Mouse (Mus musculus) MEL (cell line): Measurements from ENCODE around the gene Add2. TPM values are rescaled to one million over a fixed set of nuclear protein-coding genes. Genes with fewer than 3 reads are reported as not detected.

Experiments
- DNase-seq: peaks from one replicate; pipeline ENCODE4 v3.0.0; 2011; ENCODE audit warnings: low read depth, low spot score
- H3K27ac ChIP-seq: 2 replicates; pipeline ENCODE4 v1.5.1; 2012; ENCODE audit warnings: low read depth, mild to moderate bottlenecking, control low read depth, low read length, moderate library complexity; ENCODE audit not compliant: control insufficient read depth
- H3K27me3 ChIP-seq, 2 experiments: fragments of 150-350 bp in 1 of 2; sonication (generic) in 1 of 2; 2 replicates each; pipeline ENCODE4 v1.6.1; 2012; ENCODE audit warnings: low read length in 2 of 2, mild to moderate bottlenecking in 2 of 2, improper control_type of control experiment in 1 of 2, moderate library complexity in 1 of 2; ENCODE audit not compliant: insufficient read depth in 2 of 2, control insufficient read depth in 1 of 2
- H3K36me3 ChIP-seq, 2 experiments: 2 replicates each; pipeline ENCODE4 v1.6.1; 2012 to 2014; ENCODE audit warnings: low read length in 2 of 2, improper control_type of control experiment in 1 of 2, inconsistent platforms in 1 of 2, mild to moderate bottlenecking in 1 of 2; ENCODE audit not compliant: insufficient read depth in 2 of 2, control insufficient read depth in 1 of 2
- H3K4me1 ChIP-seq, 2 experiments: fragments of 150-350 bp in 1 of 2; sonication (generic) in 1 of 2; 2 replicates each; pipeline ENCODE4 v1.6.1; 2012; ENCODE audit warnings: low read length in 2 of 2, improper control_type of control experiment in 1 of 2, mild to moderate bottlenecking in 1 of 2; ENCODE audit not compliant: insufficient read depth in 2 of 2, control insufficient read depth in 1 of 2
- H3K4me3 ChIP-seq, 2 experiments: fragments of 150-350 bp in 1 of 2; sonication (generic) in 1 of 2; 2 replicates each; pipeline ENCODE4 v1.5.1; 2012; ENCODE audit warnings: low read depth in 2 of 2, low read length in 2 of 2, mild to moderate bottlenecking in 2 of 2, moderate library complexity in 2 of 2, control low read depth in 1 of 2, improper control_type of control experiment in 1 of 2; ENCODE audit not compliant: control insufficient read depth in 1 of 2, insufficient read depth in 1 of 2
- H3K79me2 ChIP-seq: 2 replicates; pipeline ENCODE4 v1.6.1; 2012; ENCODE audit warnings: mild to moderate bottlenecking, low read length, moderate library complexity; ENCODE audit not compliant: control insufficient read depth, poor library complexity, insufficient read depth
- H3K9ac ChIP-seq: 2 replicates; pipeline ENCODE4 v1.6.1; 2012; ENCODE audit warnings: low read depth, mild to moderate bottlenecking, control low read depth, low read length, moderate library complexity; ENCODE audit not compliant: control insufficient read depth, poor library complexity, severe bottlenecking
- H3K9me3 ChIP-seq: fragments of 150-350 bp; sonication (generic); replicated peaks from 2 replicates; pipeline ENCODE4 v1.6.1; 2012; ENCODE audit warnings: mild to moderate bottlenecking, low read length, improper control_type of control experiment, moderate library complexity; ENCODE audit not compliant: insufficient read depth
- BHLHE40 ChIP-seq: IDR thresholded peaks from 2 replicates; pipeline ENCODE4 v1.6.1; 2012; ENCODE audit warnings: low read depth, mild to moderate bottlenecking, inconsistent platforms, low read length, improper control_type of control experiment, borderline replicate concordance
- CHD2 ChIP-seq: IDR thresholded peaks from 2 replicates; pipeline ENCODE4 v1.6.1; 2011; ENCODE audit warnings: low read length, improper control_type of control experiment
- CTCF ChIP-seq, 3 experiments: IDR thresholded peaks in 2 of 3; conservative IDR thresholded peaks in 1 of 3; 2 replicates each; pipeline ENCODE4 v1.5.1; 2011 to 2012; ENCODE audit warnings: low read length in 3 of 3, low read depth in 2 of 3, mild to moderate bottlenecking in 2 of 3, improper control_type of control experiment in 1 of 3, inconsistent platforms in 1 of 3, mixed read lengths in 1 of 3, moderate library complexity in 1 of 3; ENCODE audit not compliant: control insufficient read depth in 1 of 3, insufficient read depth in 1 of 3, poor library complexity in 1 of 3, severe bottlenecking in 1 of 3
- E2F4 ChIP-seq: IDR thresholded peaks from 2 replicates; pipeline ENCODE4 v1.6.1; 2011; ENCODE audit warnings: low read depth, low read length, improper control_type of control experiment, borderline replicate concordance
- GABPA ChIP-seq: IDR thresholded peaks from 2 replicates; pipeline ENCODE4 v1.6.1; 2012; ENCODE audit warnings: low read depth, mild to moderate bottlenecking, inconsistent platforms, low read length, improper control_type of control experiment, moderate library complexity
- GATA1 ChIP-seq: IDR thresholded peaks from 2 replicates; pipeline ENCODE4 v1.6.1; 2011; ENCODE audit warnings: low read depth, low read length, improper control_type of control experiment
- HCFC1 ChIP-seq: IDR thresholded peaks from 2 replicates; pipeline ENCODE4 v1.6.1; 2012; ENCODE audit warnings: low read depth, mild to moderate bottlenecking, inconsistent platforms, low read length, improper control_type of control experiment, moderate library complexity
- MAFK ChIP-seq: IDR thresholded peaks from 2 replicates; pipeline ENCODE4 v1.6.1; 2011; ENCODE audit warnings: low read depth, mild to moderate bottlenecking, low read length, improper control_type of control experiment, borderline replicate concordance
- MAZ ChIP-seq: IDR thresholded peaks from 2 replicates; pipeline ENCODE4 v1.6.1; 2012; ENCODE audit warnings: low read depth, mild to moderate bottlenecking, inconsistent platforms, low read length, improper control_type of control experiment
- MXI1 ChIP-seq: IDR thresholded peaks from 2 replicates; pipeline ENCODE4 v1.6.1; 2011; ENCODE audit warnings: mild to moderate bottlenecking, low read depth, low read length, improper control_type of control experiment
- MYB ChIP-seq: IDR thresholded peaks from 2 replicates; pipeline ENCODE4 v1.6.1; 2011; ENCODE audit warnings: mild to moderate bottlenecking, low read depth, low read length, improper control_type of control experiment
- NELFE ChIP-seq: IDR thresholded peaks from 2 replicates; pipeline ENCODE4 v1.6.1; 2011; ENCODE audit warnings: low read depth, low read length, improper control_type of control experiment
- POLR2AphosphoS5 ChIP-seq: IDR thresholded peaks from 2 replicates; pipeline ENCODE4 v1.6.1; 2012; ENCODE audit warnings: low read depth, borderline replicate concordance, mild to moderate bottlenecking, inconsistent platforms, low read length, moderate library complexity, mixed read lengths
- RAD21 ChIP-seq: IDR thresholded peaks from 2 replicates; pipeline ENCODE4 v1.6.1; 2011; ENCODE audit warnings: mild to moderate bottlenecking, low read depth, low read length, improper control_type of control experiment
- SIN3A ChIP-seq: IDR thresholded peaks from 2 replicates; pipeline ENCODE4 v1.6.1; 2012; ENCODE audit warnings: low read length, improper control_type of control experiment, inconsistent platforms
- TBP ChIP-seq: IDR thresholded peaks from 2 replicates; pipeline ENCODE4 v1.8.0; 2011; ENCODE audit warnings: low read depth, low read length, improper control_type of control experiment
- ZKSCAN1 ChIP-seq: IDR thresholded peaks from 2 replicates; pipeline ENCODE4 v1.6.1; 2012; ENCODE audit warnings: low read depth, mild to moderate bottlenecking, inconsistent platforms, low read length, improper control_type of control experiment, moderate library complexity
- ZMIZ1 ChIP-seq: IDR thresholded peaks from 2 replicates; pipeline ENCODE4 v1.6.1; 2012; ENCODE audit warnings: low read depth, mild to moderate bottlenecking, inconsistent platforms, low read length, improper control_type of control experiment, moderate library complexity
- ZNF384 ChIP-seq: IDR thresholded peaks from 2 replicates; pipeline ENCODE4 v1.6.1; 2012; ENCODE audit warnings: low read depth, mild to moderate bottlenecking, inconsistent platforms, low read length, improper control_type of control experiment
- polyA plus RNA-seq, 2 experiments: library from polyadenylated mRNA; stranded (reverse) in 1 of 2; unstranded in 1 of 2; fragments of >175 nt in 1 of 2; fragments of >200 nt in 1 of 2; gene quantifications; 2 replicates each; pipeline versions ENCODE4 v1.2.1 to v1.2.4; 2012; ENCODE audit warnings: low replicate concordance in 2 of 2, low read depth in 1 of 2; ENCODE audit not compliant: insufficient read length in 2 of 2, insufficient read depth in 1 of 2, missing spikeins in 1 of 2
- total RNA-seq: library from RNA; depleted of rRNA; stranded (reverse); fragments of 300-350 nt; gene quantifications from 2 replicates; pipeline ENCODE4 v1.2.3, GENCODE M21; 2012

Gene Add2
- total and polyA plus RNA-seq, 3 experiments: 85.0 to 191 (median 129) TPM

DNA sequence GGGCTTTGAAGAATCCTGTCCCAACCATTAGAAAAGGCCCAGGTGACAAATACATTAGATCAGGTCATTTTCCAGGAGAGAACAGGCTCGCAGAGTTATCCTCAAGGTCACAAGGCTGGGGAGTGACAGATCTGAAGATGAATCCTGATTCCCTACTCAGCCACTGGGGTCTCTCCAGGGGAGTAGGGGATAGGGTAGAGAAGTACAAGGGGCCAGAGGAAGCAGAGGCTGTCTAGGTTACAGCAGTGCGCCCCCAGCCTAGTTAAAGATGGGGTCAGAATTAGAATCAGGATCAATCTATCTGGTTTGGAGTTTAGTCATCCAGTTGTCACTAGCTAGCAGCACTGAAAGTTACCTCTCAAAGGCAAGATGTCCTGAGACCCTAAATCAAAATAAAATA, 331 bp upstream of the Add2 start:
- Histone ChIP-seq H3K9ac (no peak overlapping the region), H3K4me3 (no peak overlapping the region), H3K27ac (no peak overlapping the region), H3K9me3 (no peaks in the 10 kb centered on the region), H3K36me3 (no peaks in the 10 kb centered on the region), H3K4me1 (no peaks in the 10 kb centered on the region), H3K27me3 (peaks cover 2 to 3% of the 10 kb centered on the region in 2 experiments; a peak in 3 of 4 replicates), H3K79me2 (no peaks in the 10 kb centered on the region)
- no peak for DNase-seq
- TF ChIP-seq BHLHE40 (no peak), RAD21 (no peak), MXI1 (no peak), E2F4 (no peak), GABPA (no peak), CTCF (IDR thresholded peaks at IDR 0.05 in 2 of 3, conservative IDR thresholded peaks at IDR 0.05 in 1 of 3; ENCODE audit: control insufficient read depth in 1 of 3, insufficient read depth in 1 of 3, low read depth in 2 of 3, low read length in 3 of 3, poor library complexity in 1 of 3, severe bottlenecking in 1 of 3) (no peak), HCFC1 (no peak), MAZ (no peak), SIN3A (no peak), MYB (no peak), CHD2 (no peak), ZNF384 (no peak), NELFE (no peak), TBP (no peak), ZKSCAN1 (no peak), GATA1 (no peak), POLR2AphosphoS5 (no peak), MAFK (no peak)

GRCm38 (mm10) chr6:86029323-86029713, 837 bp downstream of the Add2 start:
- H3K27ac ChIP-seq: no peak overlapping the region
- H3K4me1 ChIP-seq: no peaks in the 10 kb centered on the region
- H3K27me3 ChIP-seq: peaks cover 3 to 4% of the 10 kb centered on the region in 2 experiments; a peak in 3 of 4 replicates
- no peaks in the 10 kb centered on the region for H3K9me3 ChIP-seq
- no peak overlapping the region for H3K9ac ChIP-seq
- no peak overlapping the region for H3K4me3 ChIP-seq
- no peak for TF ChIP-seq HCFC1
- no peak for TF ChIP-seq ZMIZ1
- no peak for DNase-seq
- no peaks in the 10 kb centered on the region for H3K36me3 ChIP-seq
- H3K79me2 ChIP-seq: no peaks in the 10 kb centered on the region
